Mouse (Mus musculus): ENCODE measurements around the gene Skap2.

Skap2 gene

GRCm38 (mm10) chr6:52004995-52005394 lies 7.4 kb downstream of the Skap2 start:
- DNase-seq = no peak

GRCm38 (mm10) chr6:52002676-52003075 lies 9.7 kb downstream of the Skap2 start:
- no peak for DNase-seq

GRCm38 (mm10) chr6:51999157-51999478 lies 13.2 kb downstream of the Skap2 start:
- DNase-seq = no peak

GRCm38 (mm10) chr6:51998409-51999156 lies 13.8 kb downstream of the Skap2 start:
- DNase-seq = no peak

GRCm38 (mm10) chr6:51987999-51988398 lies 24.4 kb downstream of the Skap2 start:
- DNase-seq = no peak

GRCm38 (mm10) chr6:51977638-51978037 lies 34.7 kb downstream of the Skap2 start:
- DNase-seq = no peak

- no peak for DNase-seq
Measured at GRCm38 (mm10) chr6:51975751-51976150, 36.6 kb downstream of the Skap2 start.

- no peak for DNase-seq
Measured at GRCm38 (mm10) chr6:51958992-51959391, 53.4 kb downstream of the Skap2 start.

- DNase-seq = no peak
Measured at GRCm38 (mm10) chr6:51956048-51956792, 56.1 kb downstream of the Skap2 start.

- no peak for DNase-seq
Measured at GRCm38 (mm10) chr6:51947661-51948060, 64.7 kb downstream of the Skap2 start.

GRCm38 (mm10) chr6:51944916-51945315 lies 67.4 kb downstream of the Skap2 start:
- no peak for DNase-seq

- DNase-seq = no peak
Measured at GRCm38 (mm10) chr6:51933998-51934397, 78.4 kb downstream of the Skap2 start.

GRCm38 (mm10) chr6:51933034-51933611 lies 79.2 kb downstream of the Skap2 start:
- DNase-seq = no peak

- no peak for DNase-seq
Measured at GRCm38 (mm10) chr6:51927101-51927500, 85.2 kb downstream of the Skap2 start.

GRCm38 (mm10) chr6:51921831-51922230 lies 90.5 kb downstream of the Skap2 start:
- no peak for DNase-seq

GRCm38 (mm10) chr6:51908495-51908894 lies 103.9 kb downstream of the Skap2 start:
- DNase-seq = no peak

- DNase-seq = no peak
Measured at GRCm38 (mm10) chr6:51905659-51906058, 106.7 kb downstream of the Skap2 start.

GRCm38 (mm10) chr6:51901544-51901943 lies 110.8 kb downstream of the Skap2 start:
- DNase-seq = no peak

- no peak for DNase-seq
Measured at GRCm38 (mm10) chr6:51898318-51898994, 113.9 kb downstream of the Skap2 start.

- DNase-seq = no peak
Measured at GRCm38 (mm10) chr6:51895753-51896152, 116.6 kb downstream of the Skap2 start.

GRCm38 (mm10) chr6:51894717-51895116 lies 117.6 kb downstream of the Skap2 start:
- DNase-seq = no peak

GRCm38 (mm10) chr6:51890356-51890755 lies 122.0 kb downstream of the Skap2 start:
- DNase-seq = no peak

- DNase-seq = no peak
Measured at GRCm38 (mm10) chr6:51889824-51890223, 122.5 kb downstream of the Skap2 start.

Measured in thymus, postnatal 36 days (tissue).